Mouse (Mus musculus): ENCODE results near the gene Armc2.

- TF ChIP-seq CTCF (conservative IDR thresholded peaks at IDR 0.05; ENCODE audit: low read length): no peak
- TF ChIP-seq POU5F1 (IDR thresholded peaks at IDR 0.05; ENCODE audit: borderline replicate concordance, low read length): no peak
These were observed 7.3 kb downstream of the Armc2 start for GRCm38 (mm10) chr10:42010761-42011435.
